Mouse (Mus musculus): ENCODE results near the gene Sppl2b.

Gene Sppl2b

GRCm38 (mm10) chr10:80897861-80898510, 42.9 kb downstream of the Sppl2b start:
- WGBS, result 33% methylated on average over 41 of the region's 41 CpGs

GRCm38 (mm10) chr10:80899074-80899473, 44.0 kb downstream of the Sppl2b start:
- WGBS, result 83% methylated on average over 8 of the region's 8 CpGs

- WGBS, result 16% methylated on average over 25 of the region's 25 CpGs
Measured at GRCm38 (mm10) chr10:80899591-80900317, 44.7 kb downstream of the Sppl2b start.

- under 1% methylated on average over 72 of the region's 72 CpGs for WGBS
Measured at GRCm38 (mm10) chr10:80900318-80901247, 45.5 kb downstream of the Sppl2b start, which contains the start of gene Timm13. TSS of gene Timm13 (minus strand) at chr10:80900969.

GRCm38 (mm10) chr10:80901409-80902272, 46.6 kb downstream of the Sppl2b start:
- 87% methylated on average over 19 of the region's 19 CpGs for WGBS

- WGBS, result 93% methylated on average over 9 of the region's 9 CpGs
Measured at GRCm38 (mm10) chr10:80902273-80902940, 47.3 kb downstream of the Sppl2b start.

GRCm38 (mm10) chr10:80903282-80903681, 48.2 kb downstream of the Sppl2b start:
- 96% methylated on average over 10 of the region's 10 CpGs for WGBS

GRCm38 (mm10) chr10:80904004-80904693, 49.1 kb downstream of the Sppl2b start:
- 85% methylated on average over 28 of the region's 28 CpGs for WGBS

- WGBS, result 96% methylated on average over 11 of the region's 11 CpGs
Measured at GRCm38 (mm10) chr10:80904709-80905108, 49.6 kb downstream of the Sppl2b start.

GRCm38 (mm10) chr10:80909375-80910162, 54.5 kb downstream of the Sppl2b start:
- 91% methylated on average over 22 of the region's 22 CpGs for WGBS

- WGBS, result 95% methylated on average over 4 of the region's 4 CpGs
Measured at GRCm38 (mm10) chr10:80911354-80911753, 56.3 kb downstream of the Sppl2b start.

- 89% methylated on average over 7 of the region's 8 CpGs for WGBS
Measured at GRCm38 (mm10) chr10:80913364-80914011, 58.4 kb downstream of the Sppl2b start.

GRCm38 (mm10) chr10:80914253-80914656, 59.2 kb downstream of the Sppl2b start:
- WGBS, result 89% methylated on average over 5 of the region's 5 CpGs

GRCm38 (mm10) chr10:80915260-80915659, 60.2 kb downstream of the Sppl2b start:
- WGBS, result 45% methylated on average over 2 of the region's 2 CpGs

- 81% methylated on average over 4 of the region's 4 CpGs for WGBS
Measured at GRCm38 (mm10) chr10:80915736-80916135, 60.7 kb downstream of the Sppl2b start.

- 2% methylated on average over 15 of the region's 15 CpGs for WGBS
Measured at GRCm38 (mm10) chr10:80917336-80917778, 62.3 kb downstream of the Sppl2b start.

GRCm38 (mm10) chr10:80917779-80918434, 62.8 kb downstream of the Sppl2b start, which contains the start of gene Lmnb2:
TSS of gene Lmnb2 (minus strand) at chr10:80918245.
- WGBS, result under 1% methylated on average over 61 of the region's 61 CpGs
